Mouse (Mus musculus) megakaryocyte-erythroid progenitor cell, adult 5-6 weeks (primary cell): ENCODE measurements around the gene Bcs1l. TPM values are rescaled to one million over a fixed set of nuclear protein-coding genes. Genes with fewer than 3 reads are reported as not detected.

ENCODE experiments used
- total RNA-seq, 2 experiments: library from RNA; stranded (forward) in 1 of 2; stranded (reverse) in 1 of 2; fragments of 200-1000, 215-1000 nt in 1 of 2; fragments of >200 nt in 1 of 2; fragmentation: Nextera tagmentation in 1 of 2; gene quantifications; 2 replicates each; pipeline ENCODE4 v1.2.3; 2014 to 2017

The Bcs1l gene
- total RNA-seq, 2 experiments from 2014 or later: 14.4 to 29.7 TPM

Other genes with a start within 250 kb of the Bcs1l start
- gene Catip, start 226.2 kb upstream of the Bcs1l start, total RNA-seq (2014; fragmentation: Nextera tagmentation): not detected in 2 replicates
- gene Catip, start 226.2 kb upstream of the Bcs1l start, total RNA-seq (2017): not detected in 2 replicates
- not detected in 2 replicates for gene Slc11a1, start 213.1 kb upstream of the Bcs1l start, total RNA-seq (2014; fragmentation: Nextera tagmentation)
- 0.42 TPM in 1 of 2 replicates, not detected in the other for gene Slc11a1, start 213.1 kb upstream of the Bcs1l start, total RNA-seq (2017)
- gene Ctdsp1, start 196.8 kb upstream of the Bcs1l start, total RNA-seq (2014; fragmentation: Nextera tagmentation): 84.0 and 87.0 TPM in 2 replicates
- gene Ctdsp1, start 196.8 kb upstream of the Bcs1l start, total RNA-seq (2017): 19.5 and 26.8 TPM in 2 replicates
- not detected in 2 replicates for gene Vil1, start 178.9 kb upstream of the Bcs1l start, total RNA-seq (2014; fragmentation: Nextera tagmentation)
- gene Vil1, start 178.9 kb upstream of the Bcs1l start, total RNA-seq (2017): not detected in 2 replicates
- gene Cnot9, start 82.2 kb upstream of the Bcs1l start, total RNA-seq (2014; fragmentation: Nextera tagmentation): 65.5 and 83.3 TPM in 2 replicates
- gene Cnot9, start 82.2 kb upstream of the Bcs1l start, total RNA-seq (2017): 122 and 130 TPM in 2 replicates
- not detected in 2 replicates for gene Plcd4, start 45.4 kb upstream of the Bcs1l start, total RNA-seq (2014; fragmentation: Nextera tagmentation)
- gene Plcd4, start 45.4 kb upstream of the Bcs1l start, total RNA-seq (2017): 0.33 TPM in 1 of 2 replicates, not detected in the other
- 31.1 and 40.1 TPM in 2 replicates for gene Usp37, start 44.0 kb upstream of the Bcs1l start, total RNA-seq (2014; fragmentation: Nextera tagmentation)
- gene Usp37, start 44.0 kb upstream of the Bcs1l start, total RNA-seq (2017): 39.9 and 70.7 TPM in 2 replicates
- 26.5 and 29.8 TPM in 2 replicates for gene Zfp142, start within 50 bp of the Bcs1l start, total RNA-seq (2014; fragmentation: Nextera tagmentation)
- 12.3 and 13.8 TPM in 2 replicates for gene Zfp142, start within 50 bp of the Bcs1l start, total RNA-seq (2017)
- gene Rnf25, start 13.1 kb downstream of the Bcs1l start, total RNA-seq (2014; fragmentation: Nextera tagmentation): 38.6 and 49.9 TPM in 2 replicates
- gene Rnf25, start 13.1 kb downstream of the Bcs1l start, total RNA-seq (2017): 22.7 and 26.5 TPM in 2 replicates
- 0.20 and 0.82 TPM in 2 replicates for gene Stk36, start 13.2 kb downstream of the Bcs1l start, total RNA-seq (2014; fragmentation: Nextera tagmentation)
- gene Stk36, start 13.2 kb downstream of the Bcs1l start, total RNA-seq (2017): not detected in 2 replicates
- gene Ttll4, start 73.5 kb downstream of the Bcs1l start, total RNA-seq (2014; fragmentation: Nextera tagmentation): 46.8 and 55.5 TPM in 2 replicates
- 19.8 and 38.2 TPM in 2 replicates for gene Ttll4, start 73.5 kb downstream of the Bcs1l start, total RNA-seq (2017)
- 2.0 TPM in 1 of 2 replicates, not detected in the other for gene Cyp27a1, start 125.3 kb downstream of the Bcs1l start, total RNA-seq (2014; fragmentation: Nextera tagmentation)
- gene Cyp27a1, start 125.3 kb downstream of the Bcs1l start, total RNA-seq (2017): 1.9 TPM in 1 of 2 replicates, not detected in the other
- gene Prkag3, start 160.9 kb downstream of the Bcs1l start, total RNA-seq (2014; fragmentation: Nextera tagmentation): not detected in 2 replicates
- gene Prkag3, start 160.9 kb downstream of the Bcs1l start, total RNA-seq (2017): not detected in 2 replicates
- not detected in 2 replicates for gene Wnt6, start 183.6 kb downstream of the Bcs1l start, total RNA-seq (2014; fragmentation: Nextera tagmentation)
- gene Wnt6, start 183.6 kb downstream of the Bcs1l start, total RNA-seq (2017): not detected in 2 replicates
- not detected in 2 replicates for gene Wnt10a, start 203.2 kb downstream of the Bcs1l start, total RNA-seq (2014; fragmentation: Nextera tagmentation)
- gene Wnt10a, start 203.2 kb downstream of the Bcs1l start, total RNA-seq (2017): not detected in 2 replicates